Mouse (Mus musculus) neural tube, embryonic 12.5 days (tissue): ENCODE results near the gene Tmem221. TPM values are rescaled to one million over a fixed set of nuclear protein-coding genes. Genes with fewer than 3 reads are reported as not detected.

ENCODE experiments used
- ATAC-seq: fragments of 200-750 bp; cut with Nextera tagmentation; 2 replicates; pipeline ENCODE4 v1.8.0; 2017; ENCODE audit warnings: low read depth, mild to moderate bottlenecking, moderate TSS enrichment, moderate library complexity; ENCODE audit not compliant: low FRiP score
- H3K27ac ChIP-seq: fragments of 300-500 bp; sonication (generic); 2 replicates; pipeline ENCODE4 v1.5.1; 2016
- H3K27me3 ChIP-seq: fragments of 300-500 bp; sonication (generic); replicated peaks from 2 replicates; pipeline ENCODE4 v1.6.1; 2016; ENCODE audit warnings: mild to moderate bottlenecking
- H3K36me3 ChIP-seq: fragments of 300-500 bp; sonication (generic); 2 replicates; pipeline ENCODE4 v1.6.1; 2016; ENCODE audit warnings: mild to moderate bottlenecking
- H3K4me1 ChIP-seq: fragments of 300-500 bp; sonication (generic); 2 replicates; pipeline ENCODE4 v1.6.1; 2016
- H3K4me2 ChIP-seq: fragments of 300-500 bp; sonication (generic); replicated peaks from 2 replicates; pipeline ENCODE4 v1.6.1; 2016; ENCODE audit warnings: mild to moderate bottlenecking
- H3K4me3 ChIP-seq: fragments of 300-500 bp; sonication (generic); 2 replicates; pipeline ENCODE4 v1.5.1; 2016
- H3K9ac ChIP-seq: fragments of 300-500 bp; sonication (generic); 2 replicates; pipeline ENCODE4 v1.6.1; 2016; ENCODE audit warnings: mild to moderate bottlenecking
- H3K9me3 ChIP-seq: fragments of 300-500 bp; sonication (generic); 2 replicates; pipeline ENCODE4 v1.6.1; 2016; ENCODE audit warnings: mild to moderate bottlenecking
- WGBS: fragments of 180-500 bp; shearing (Covaris S2); methylation state at CpG from one replicate; pipeline ENCODE4 v1.1.7; 2016; 5-methylcytosine and 5-hydroxymethylcytosine counted together
- polyA plus RNA-seq: library from polyadenylated mRNA; unstranded; fragments of >200 nt; fragmentation: Nextera tagmentation; extraction: Ambion mirVana; gene quantifications from 2 replicates; pipeline ENCODE4 v1.2.1, GENCODE M21; 2016

Tmem221 gene
- polyA plus RNA-seq, 1 experiment from 2014 or later = 0.11 TPM

DNA sequence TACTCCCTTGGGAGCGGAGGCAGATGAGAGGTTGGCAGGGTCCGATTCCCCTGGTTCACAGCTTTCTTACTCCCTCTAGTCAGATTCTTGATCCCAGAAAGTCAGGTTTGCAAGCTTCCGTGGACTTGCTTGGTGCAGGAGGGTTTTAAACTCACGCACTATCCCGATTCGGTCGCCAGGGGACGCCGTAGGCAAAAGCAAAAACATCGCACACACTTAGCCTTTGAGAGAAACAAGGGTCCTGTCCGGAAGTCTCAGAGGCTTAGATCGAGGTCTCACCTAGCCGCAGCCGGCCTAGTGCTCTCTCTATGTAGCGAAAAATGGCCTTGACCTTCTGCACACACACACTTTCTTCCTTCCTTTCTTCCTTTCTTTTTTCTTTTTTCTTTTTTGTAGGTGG, 2.7 kb upstream of the Tmem221 start:
- H3K9me3 ChIP-seq = peaks cover 6% of the 10 kb centered on the region; the same call in 1 of the 2 replicates

DNA sequence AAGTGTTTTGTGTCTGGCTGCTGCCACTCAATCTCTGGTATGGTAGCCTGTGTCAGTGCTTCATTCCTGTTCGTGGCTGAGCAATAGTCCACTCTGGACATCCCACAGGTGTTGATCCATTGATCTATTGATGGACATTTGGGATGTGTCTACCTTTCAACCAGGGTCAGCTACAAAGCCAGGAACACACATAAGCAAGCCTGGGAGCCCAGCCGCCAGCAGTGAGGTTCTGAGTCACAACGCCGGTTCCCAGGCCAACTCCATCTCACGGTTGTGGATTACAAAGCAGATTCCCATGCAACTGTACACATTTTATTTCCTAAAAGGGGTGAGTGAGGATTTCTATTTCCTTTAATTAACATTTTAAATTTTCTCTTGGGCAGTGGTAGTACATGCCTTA, 2.1 kb upstream of the Tmem221 start:
- no peak overlapping the region for H3K4me2 ChIP-seq
- 84% methylated on average over 5 of the region's 5 CpGs for WGBS
- H3K27ac ChIP-seq = no peak overlapping the region
- no peak overlapping the region for H3K4me3 ChIP-seq
- H3K27me3 ChIP-seq = peaks cover 90% of the 10 kb centered on the region
- peaks cover 12% of the 10 kb centered on the region for H3K4me1 ChIP-seq
- ATAC-seq = no peak
- peaks cover 6% of the 10 kb centered on the region; the same call in 1 of the 2 replicates for H3K9me3 ChIP-seq
- H3K9ac ChIP-seq = no peak overlapping the region
- H3K36me3 ChIP-seq = no peaks in the 10 kb centered on the region

More for the DNA sequence above, 2.7 kb upstream of the Tmem221 start:
- H3K4me1 ChIP-seq = peaks cover 12% of the 10 kb centered on the region
- 0 out of 2 replicates have a peak, but pooled peaks have one; percentile 45 for ATAC-seq
- no peak overlapping the region for H3K9ac ChIP-seq
- H3K27me3 ChIP-seq = peaks cover 90% of the 10 kb centered on the region
- H3K4me2 ChIP-seq = no peak overlapping the region
- no peak overlapping the region for H3K27ac ChIP-seq
- 3% methylated on average over 15 of the region's 15 CpGs for WGBS
- no peak overlapping the region for H3K4me3 ChIP-seq
- no peaks in the 10 kb centered on the region for H3K36me3 ChIP-seq

DNA sequence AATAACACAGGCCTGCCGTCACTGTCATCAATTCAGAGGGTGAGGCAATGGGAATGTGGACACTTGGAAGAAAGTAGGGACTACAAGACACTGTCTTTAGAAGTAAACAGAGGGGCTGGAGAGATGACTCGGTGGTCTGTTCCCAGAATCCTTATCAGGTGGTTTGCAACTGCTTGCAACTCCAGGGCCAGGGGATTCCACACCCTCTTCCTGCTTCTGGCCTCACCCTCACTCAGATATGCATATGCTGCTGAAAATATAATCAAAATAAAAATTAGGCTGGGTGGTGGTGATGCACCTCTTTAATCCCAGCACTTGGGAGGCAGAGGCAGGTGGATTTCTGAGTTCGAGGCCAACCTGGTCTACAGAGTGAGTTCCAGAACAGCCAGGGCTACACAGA, 1.4 kb upstream of the Tmem221 start:
- Histone ChIP-seq H3K9ac (no peak overlapping the region), H3K4me1 (peaks cover 12% of the 10 kb centered on the region), H3K27ac (no peak overlapping the region), H3K36me3 (no peaks in the 10 kb centered on the region), H3K9me3 (peaks cover 6% of the 10 kb centered on the region; the same call in 1 of the 2 replicates), H3K4me2 (no peak overlapping the region), H3K4me3 (no peak overlapping the region), H3K27me3 (peaks cover 92% of the 10 kb centered on the region)
- no peak for ATAC-seq
- WGBS = 76% methylated on average over 3 of the region's 3 CpGs

DNA sequence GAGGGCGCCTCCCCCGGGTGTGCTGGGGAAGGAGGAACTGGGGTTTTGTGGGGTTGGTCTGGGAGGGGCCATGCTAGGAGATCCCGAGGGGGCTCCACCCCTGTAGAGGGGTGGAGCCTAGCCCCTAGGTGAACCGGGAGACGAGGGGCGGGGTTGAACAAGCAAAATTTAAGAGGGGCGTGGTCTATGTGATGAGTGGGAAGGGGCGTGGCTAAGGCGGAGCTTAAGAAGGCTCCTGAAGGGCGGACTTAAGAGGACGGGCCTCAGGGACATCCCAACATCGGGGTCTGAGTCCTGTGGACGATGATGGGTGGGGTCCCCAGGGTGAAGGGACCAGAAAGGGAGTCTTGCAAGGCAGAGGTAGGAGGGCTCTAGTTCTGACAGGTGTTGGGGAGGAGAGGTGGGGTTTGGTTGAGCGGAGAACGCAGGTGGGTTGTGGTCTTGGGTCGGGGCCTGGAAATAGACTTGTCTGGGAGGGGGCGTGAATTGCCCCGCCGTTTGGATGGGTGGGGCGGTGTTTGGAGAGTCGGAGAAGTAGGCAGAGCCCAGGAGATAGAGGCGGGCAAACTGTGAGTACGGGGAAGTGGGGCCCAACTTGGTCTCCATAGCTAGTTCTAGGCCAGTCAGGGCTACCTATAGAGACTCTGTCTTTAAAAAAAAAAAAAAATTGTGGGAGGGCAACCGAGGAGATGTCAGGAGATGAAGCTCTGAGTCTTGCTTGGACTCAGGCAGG, 453 bp upstream of the Tmem221 start:
- Histone ChIP-seq H3K36me3 (no peaks in the 10 kb centered on the region), H3K9ac (0 out of 2 replicates have a peak overlapping the region, but pooled peaks have one; percentile 8), H3K4me3 (peak overlapping the region; percentile 19), H3K9me3 (peaks cover 3% of the 10 kb centered on the region; the same call in 1 of the 2 replicates), H3K27me3 (peaks cover 90% of the 10 kb centered on the region), H3K27ac (no peak overlapping the region), H3K4me2 (peak overlapping the region; percentile 52), H3K4me1 (peaks cover 12% of the 10 kb centered on the region)
- WGBS = 1% methylated on average over 24 of the region's 24 CpGs
- ATAC-seq = no peak

DNA sequence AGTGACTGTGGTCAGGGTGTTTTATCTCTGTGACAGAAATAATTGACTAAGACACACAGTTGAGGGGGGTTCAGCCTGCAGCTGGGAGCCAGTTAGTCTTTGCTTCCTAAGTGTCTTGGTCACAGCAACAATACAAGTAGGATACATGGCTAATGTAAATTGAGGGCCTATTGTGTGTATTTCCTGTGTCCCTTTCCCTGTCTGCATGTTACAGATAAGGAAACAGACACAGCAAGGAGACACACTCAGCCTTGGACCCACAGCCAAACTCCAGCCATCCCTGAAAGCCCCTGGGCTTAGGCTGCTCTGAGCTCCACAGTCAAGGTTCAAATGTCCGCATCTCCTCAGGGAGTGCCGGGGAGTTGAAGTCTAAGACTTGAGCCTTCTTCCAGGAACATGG, 4.0 kb downstream of the Tmem221 start:
- H3K9me3 ChIP-seq = no peaks in the 10 kb centered on the region
- no peak overlapping the region for H3K4me3 ChIP-seq
- H3K36me3 ChIP-seq = no peaks in the 10 kb centered on the region
- peaks cover 48% of the 10 kb centered on the region for H3K27me3 ChIP-seq
- peaks cover 12% of the 10 kb centered on the region for H3K4me1 ChIP-seq
- no peak overlapping the region for H3K4me2 ChIP-seq
- no peak for ATAC-seq
- 88% methylated on average over 2 of the region's 2 CpGs for WGBS
- no peak overlapping the region for H3K9ac ChIP-seq
- no peak overlapping the region for H3K27ac ChIP-seq

DNA sequence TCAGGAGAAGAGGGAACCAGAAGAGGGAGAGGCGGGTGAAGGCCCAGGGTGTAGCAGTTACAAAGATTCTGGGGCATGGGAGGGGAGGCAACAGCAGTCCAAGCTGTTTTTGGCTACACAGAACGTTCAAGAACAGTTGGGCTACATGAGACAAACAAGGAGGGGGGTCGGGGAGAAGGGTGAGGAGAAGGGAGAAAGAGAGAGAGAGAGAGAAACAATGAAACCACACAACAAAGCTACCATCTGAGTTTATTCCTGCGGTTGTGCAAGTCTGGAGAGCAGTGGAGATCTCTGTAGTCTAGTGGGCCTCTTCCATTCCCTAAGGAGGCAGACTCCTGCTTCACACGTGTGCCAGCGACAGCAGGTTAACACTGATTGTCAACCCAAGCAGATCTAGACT, 4.7 kb downstream of the Tmem221 start:
- peaks cover 9% of the 10 kb centered on the region for H3K4me1 ChIP-seq

DNA sequence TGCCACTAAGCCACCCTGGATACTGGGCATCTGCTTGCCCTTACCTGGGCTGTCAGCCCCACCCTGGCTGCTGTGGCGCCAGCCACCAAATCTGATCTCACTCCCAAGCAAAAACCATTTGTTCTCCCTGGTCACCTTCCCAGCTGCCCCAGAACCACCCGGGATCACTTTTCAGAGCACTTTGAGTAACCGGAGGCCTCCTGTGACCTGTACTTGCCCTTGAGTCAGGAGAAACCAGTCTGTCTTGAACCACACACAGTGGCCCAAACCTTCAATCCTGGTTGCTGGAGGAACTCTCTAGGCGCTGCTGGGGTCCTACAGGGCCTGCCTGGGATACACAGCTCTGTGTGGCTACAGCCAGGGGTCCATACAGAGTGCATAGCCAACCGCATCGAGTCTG, 5.9 kb downstream of the Tmem221 start:
- Histone ChIP-seq H3K4me2 (no peak overlapping the region), H3K9me3 (no peaks in the 10 kb centered on the region), H3K27me3 (peaks cover 29% of the 10 kb centered on the region), H3K9ac (no peak overlapping the region), H3K27ac (no peak overlapping the region), H3K4me1 (no peaks in the 10 kb centered on the region), H3K36me3 (peaks cover 5% of the 10 kb centered on the region), H3K4me3 (no peak overlapping the region)
- 70% methylated on average over 6 of the region's 6 CpGs for WGBS
- no peak for ATAC-seq

More for the DNA sequence above, 4.7 kb downstream of the Tmem221 start:
- no peak for ATAC-seq
- 71% methylated on average over 6 of the region's 6 CpGs for WGBS
- H3K4me2 ChIP-seq = no peak overlapping the region
- no peak overlapping the region for H3K27ac ChIP-seq
- no peak overlapping the region for H3K4me3 ChIP-seq
- peaks cover 42% of the 10 kb centered on the region for H3K27me3 ChIP-seq
- H3K9ac ChIP-seq = no peak overlapping the region
- H3K36me3 ChIP-seq = no peaks in the 10 kb centered on the region
- no peaks in the 10 kb centered on the region for H3K9me3 ChIP-seq

DNA sequence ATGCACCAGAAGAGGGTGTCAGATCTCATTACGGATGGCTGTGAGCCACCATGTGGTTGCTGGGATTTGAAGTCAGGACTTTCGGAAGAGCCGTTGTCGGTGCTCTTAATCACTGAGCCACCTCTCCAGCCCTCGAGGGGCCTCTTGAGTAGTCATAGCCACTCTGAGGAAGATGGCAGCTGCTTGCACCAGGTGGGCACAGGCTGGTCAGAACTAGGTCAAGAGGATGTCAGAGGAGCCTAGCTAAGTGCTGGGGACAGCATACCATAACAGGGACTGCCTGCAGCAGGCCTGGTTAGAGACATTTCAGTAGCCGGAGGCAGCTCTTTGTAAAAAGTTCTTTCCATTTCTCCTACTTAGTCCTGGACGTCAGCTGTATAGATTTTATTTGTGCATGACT, 7.9 kb downstream of the Tmem221 start:
- no peaks in the 10 kb centered on the region for H3K9me3 ChIP-seq
- H3K4me1 ChIP-seq = no peaks in the 10 kb centered on the region
- peaks cover 22% of the 10 kb centered on the region for H3K36me3 ChIP-seq
- H3K27ac ChIP-seq = no peak overlapping the region
- H3K9ac ChIP-seq = no peak overlapping the region
- ATAC-seq = no peak
- peaks cover 9% of the 10 kb centered on the region for H3K27me3 ChIP-seq
- H3K4me2 ChIP-seq = no peak overlapping the region
- WGBS = 77% methylated on average over 7 of the region's 7 CpGs
- H3K4me3 ChIP-seq = no peak overlapping the region

DNA sequence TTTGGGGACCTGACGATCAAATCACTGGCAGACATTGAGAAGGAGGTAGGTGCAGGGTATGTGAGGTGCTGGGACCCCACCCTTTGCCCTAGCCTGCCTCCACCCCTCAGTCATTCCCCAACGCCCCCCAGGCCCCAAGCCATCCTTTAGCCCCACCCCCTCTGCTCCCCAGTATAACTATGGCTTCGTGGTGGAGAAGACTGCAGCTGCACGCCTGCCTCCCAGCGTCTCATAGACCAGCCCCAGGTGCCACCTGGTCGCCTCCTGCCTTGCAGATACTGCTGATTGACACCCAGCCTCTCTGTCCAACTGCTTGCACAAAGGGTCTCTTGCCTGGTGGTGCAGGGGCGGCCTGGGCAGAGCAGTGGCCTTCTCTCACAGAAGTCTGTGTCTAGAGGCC, 11.1 kb downstream of the Tmem221 start:
- Histone ChIP-seq H3K36me3 (peaks cover 30% of the 10 kb centered on the region), H3K4me3 (no peak overlapping the region), H3K27ac (no peak overlapping the region), H3K27me3 (no peaks in the 10 kb centered on the region), H3K9me3 (no peaks in the 10 kb centered on the region), H3K9ac (no peak overlapping the region), H3K4me1 (peaks cover 10% of the 10 kb centered on the region), H3K4me2 (no peak overlapping the region)
- WGBS = 87% methylated on average over 7 of the region's 7 CpGs
- ATAC-seq = no peak

DNA sequence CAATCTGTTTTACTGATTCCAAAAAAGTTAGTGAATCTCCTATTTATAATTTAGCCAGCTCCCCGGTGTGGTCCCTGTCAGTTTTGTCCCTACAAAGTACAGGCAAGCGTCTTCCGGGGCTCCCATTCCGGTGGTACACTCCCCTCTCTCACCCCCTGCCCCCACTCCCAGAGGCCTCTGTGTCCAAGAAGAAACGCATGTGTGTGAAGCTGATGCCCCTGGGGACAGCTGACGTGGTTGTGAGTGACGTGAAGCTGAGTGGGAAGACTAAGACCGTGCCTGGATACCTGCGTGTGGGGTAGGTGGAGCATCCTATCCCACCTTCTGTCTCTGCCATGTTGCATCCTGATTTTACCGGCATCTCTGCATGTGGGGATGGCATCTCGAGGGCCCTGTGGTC, 13.6 kb downstream of the Tmem221 start:
- WGBS = 93% methylated on average over 11 of the region's 11 CpGs
- Histone ChIP-seq H3K36me3 (peaks cover 30% of the 10 kb centered on the region), H3K27me3 (no peaks in the 10 kb centered on the region), H3K4me1 (peaks cover 10% of the 10 kb centered on the region), H3K9me3 (no peaks in the 10 kb centered on the region), H3K27ac (no peak overlapping the region), H3K4me2 (no peak overlapping the region), H3K9ac (no peak overlapping the region), H3K4me3 (no peak overlapping the region)
- ATAC-seq = no peak

DNA sequence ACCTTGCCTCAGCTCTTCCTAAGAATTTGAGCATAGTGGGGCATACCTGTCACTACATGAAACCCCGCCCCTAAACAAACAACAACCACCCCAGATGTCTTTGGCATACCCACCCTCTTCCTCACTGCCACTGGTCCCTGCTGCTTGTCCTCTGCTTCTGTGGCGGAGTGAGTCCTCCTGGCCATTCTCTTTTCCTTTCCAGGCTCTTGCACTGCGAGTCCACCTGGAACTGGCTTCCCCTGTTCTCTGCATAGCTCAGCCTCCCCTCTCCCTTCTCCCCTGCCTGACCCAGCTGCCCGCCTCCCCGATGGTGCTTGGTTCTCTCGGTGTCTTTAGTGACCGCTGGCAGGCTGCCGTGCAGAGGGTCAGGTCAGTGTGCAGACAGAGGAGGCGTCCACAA, 14.9 kb downstream of the Tmem221 start:
- ATAC-seq = no peak
- 89% methylated on average over 9 of the region's 9 CpGs for WGBS
- Histone ChIP-seq H3K4me3 (peak overlapping the region; percentile 74), H3K36me3 (peaks cover 30% of the 10 kb centered on the region), H3K9ac (peak overlapping the region; percentile 73; the same call in 1 of the 2 replicates), H3K27ac (no peak overlapping the region), H3K4me2 (peak overlapping the region; percentile 86), H3K4me1 (peaks cover 10% of the 10 kb centered on the region), H3K27me3 (no peaks in the 10 kb centered on the region), H3K9me3 (no peaks in the 10 kb centered on the region)

DNA sequence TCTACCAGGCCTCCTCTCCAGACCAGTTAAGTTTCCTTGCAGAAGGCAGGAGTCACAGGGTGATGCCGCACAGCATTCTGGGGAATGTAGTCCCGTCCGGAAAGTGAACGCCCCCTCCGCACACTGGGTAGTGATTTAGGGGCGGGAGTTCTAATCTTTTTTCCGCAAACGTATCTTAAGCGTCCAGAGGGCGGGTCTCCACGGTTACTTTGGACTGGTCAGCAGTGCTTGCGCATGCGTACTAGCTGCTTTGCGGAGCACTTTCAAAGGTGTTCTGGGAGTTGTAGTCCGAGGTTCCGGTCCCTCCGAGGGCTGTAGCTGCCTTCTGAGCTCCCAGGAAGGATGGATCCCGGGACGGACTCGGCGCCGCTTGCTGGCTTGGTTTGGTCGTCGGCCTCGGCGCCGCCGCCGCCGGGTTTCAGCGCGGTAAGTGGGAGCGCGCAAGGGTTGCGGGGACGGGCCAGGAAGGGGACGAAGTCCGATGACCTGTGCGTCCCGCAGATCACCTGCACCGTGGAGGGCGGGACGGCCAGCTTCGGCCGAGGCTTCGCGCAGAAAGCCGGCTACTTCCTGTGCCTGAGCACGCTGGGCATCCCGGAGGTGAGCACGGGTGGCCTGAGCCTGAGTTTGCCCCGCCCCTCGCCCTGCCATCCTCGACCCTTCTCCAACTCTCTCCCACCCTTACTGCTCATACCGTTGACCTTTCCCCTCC, 15.9 kb downstream of the Tmem221 start, which contains the start of gene Mvb12a:
TSS of gene Mvb12a (plus strand) at position 291 of the 712 bp plus-strand sequence.
- no peaks in the 10 kb centered on the region for H3K9me3 ChIP-seq
- H3K4me2 ChIP-seq = peak within 1 kb of the TSS; percentile 86
- H3K4me1 ChIP-seq = peaks cover 12% of the 10 kb centered on the region
- 0 out of 2 replicates have a peak, but pooled peaks cover 8% of the 10 kb centered on the region for H3K27me3 ChIP-seq
- H3K4me3 ChIP-seq = peak within 1 kb of the TSS; percentile 74
- H3K9ac ChIP-seq = peak within 1 kb of the TSS; percentile 73
- H3K36me3 ChIP-seq = peaks cover 26% of the 10 kb centered on the region
- peak; percentile 94 for ATAC-seq
- under 1% methylated on average over 55 of the region's 55 CpGs for WGBS
- no peak within 1 kb of the TSS; the same call in 1 of the 2 replicates for H3K27ac ChIP-seq
